Mouse (Mus musculus): ENCODE measurements around the gene Kmt2e. TPM values are rescaled to one million over a fixed set of nuclear protein-coding genes. Genes with fewer than 3 reads are reported as not detected.

The Kmt2e gene
- polyA plus RNA-seq, 2 experiments, result 8.0 to 24.7 TPM

DNA sequence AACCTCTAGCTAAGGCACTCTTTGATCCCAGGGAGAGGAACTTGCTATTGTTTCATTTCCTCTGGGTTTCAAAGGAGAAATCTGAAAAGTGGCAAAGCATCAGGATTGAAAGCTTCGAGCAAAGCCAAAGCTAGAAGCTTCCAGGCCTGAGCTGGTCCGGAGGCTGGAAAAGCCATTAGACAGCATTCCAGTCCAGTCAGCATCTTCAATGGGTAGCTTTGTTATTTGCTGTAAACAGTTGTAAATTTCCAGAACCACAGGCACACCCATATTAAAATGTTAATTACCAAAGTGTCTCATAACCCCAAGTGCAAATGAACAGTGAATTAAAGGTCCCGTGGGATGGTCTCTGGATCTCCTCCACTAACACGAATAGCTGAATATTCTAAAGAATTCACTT is 21.2 kb upstream of the Kmt2e start:
- Histone ChIP-seq H3K9ac (replicated peaks) (no peak overlapping the region), H3K4me2 (ENCODE audit: low read depth) (no peak overlapping the region), H3K4me3 (ENCODE audit: insufficient read depth in 1 of 2, low read depth in 2 of 2, low read length in 2 of 2) (no peak overlapping the region), H3K9me3 (ENCODE audit: control insufficient read depth, low read length) (no peaks in the 10 kb centered on the region), H3K4me1 (replicated peaks; ENCODE audit: control insufficient read depth in 2 of 2, insufficient read depth in 2 of 2, low read length in 1 of 2) (peaks cover 17 to 23% of the 10 kb centered on the region in 2 experiments), H3K27ac (no peak overlapping the region), H3K27me3 (ENCODE audit: control insufficient read depth, insufficient read depth, low read length) (no peaks in the 10 kb centered on the region), H3K36me3 (replicated peaks; ENCODE audit: control insufficient read depth, insufficient read depth, low read depth) (peaks cover 3% of the 10 kb centered on the region; the same call in 1 of the 2 replicates)
- ATAC-seq (ENCODE audit: insufficient read depth), result no peak
- no peak for DNase-seq (ENCODE audit: low read depth in 3 of 3, low spot score in 3 of 3)
- WGBS (ENCODE audit: insufficient replicate concordance), result 78% methylated on average over 4 of the region's 4 CpGs
- TF ChIP-seq CTCF (IDR thresholded peaks at IDR 0.05; ENCODE audit: low read depth), result no peak
- TF ChIP-seq EP300 (IDR thresholded peaks at IDR 0.05; ENCODE audit: low read depth), result no peak

DNA sequence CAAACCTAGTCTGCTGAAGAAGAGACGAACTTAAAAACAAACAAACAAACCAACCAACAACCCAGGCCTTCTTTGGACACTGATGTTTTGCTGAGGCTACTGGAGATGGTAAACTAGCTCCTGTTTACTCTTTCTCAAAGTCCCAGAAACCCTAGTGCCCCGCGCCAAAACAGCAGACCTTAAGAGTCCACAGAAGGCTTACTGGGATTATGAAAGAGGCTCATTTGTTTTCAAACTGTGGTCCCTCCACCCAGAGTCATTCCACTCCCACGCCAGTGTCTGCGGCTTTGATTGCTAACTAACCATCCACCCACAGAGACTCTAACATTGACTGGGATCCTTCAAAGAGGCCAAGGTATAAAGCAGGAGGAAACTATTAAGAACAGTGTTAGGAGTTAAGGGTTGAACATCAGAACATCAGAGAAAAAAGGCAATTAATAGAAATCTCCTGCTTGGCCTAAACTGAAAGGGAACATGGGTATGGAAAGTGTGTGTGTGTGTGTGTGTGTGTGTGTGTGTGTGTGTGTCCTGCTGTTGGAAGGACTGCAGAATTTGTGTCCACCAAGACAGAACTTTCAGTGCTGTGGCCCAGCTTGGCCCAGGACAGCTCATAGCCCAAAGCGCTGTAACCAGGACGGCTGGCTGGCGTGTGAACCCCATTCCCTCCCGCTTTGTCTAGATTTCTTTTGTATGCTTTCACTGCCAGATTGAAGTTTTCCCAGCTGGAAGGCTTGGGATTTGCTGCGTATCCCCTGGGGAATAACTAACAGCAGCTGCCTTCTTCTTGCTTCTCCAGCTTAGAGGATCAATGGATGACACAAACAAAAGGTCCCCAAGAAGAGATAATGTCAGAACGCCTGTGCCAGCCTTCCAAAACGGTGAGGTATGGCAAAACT is 20.4 kb upstream of the Kmt2e start:
- H3K4me2 ChIP-seq (ENCODE audit: low read depth), result no peak overlapping the region
- DNase-seq (ENCODE audit: low read depth in 3 of 3, low spot score in 3 of 3), result no peak
- peaks cover 3% of the 10 kb centered on the region; the same call in 1 of the 2 replicates for H3K36me3 ChIP-seq (replicated peaks; ENCODE audit: control insufficient read depth, insufficient read depth, low read depth)
- H3K27ac ChIP-seq, result no peak overlapping the region
- ATAC-seq (ENCODE audit: insufficient read depth), result no peak
- no peak overlapping the region for H3K9ac ChIP-seq (replicated peaks)
- H3K27me3 ChIP-seq (ENCODE audit: control insufficient read depth, insufficient read depth, low read length), result no peaks in the 10 kb centered on the region
- H3K9me3 ChIP-seq (ENCODE audit: control insufficient read depth, low read length), result no peaks in the 10 kb centered on the region
- peaks cover 22 to 27% of the 10 kb centered on the region in 2 experiments for H3K4me1 ChIP-seq (replicated peaks; ENCODE audit: control insufficient read depth in 2 of 2, insufficient read depth in 2 of 2, low read length in 1 of 2)
- no peak overlapping the region for H3K4me3 ChIP-seq (ENCODE audit: insufficient read depth in 1 of 2, low read depth in 2 of 2, low read length in 2 of 2)
- WGBS (ENCODE audit: insufficient replicate concordance), result 72% methylated on average over 12 of the region's 12 CpGs
- TF ChIP-seq EP300 (IDR thresholded peaks at IDR 0.05; ENCODE audit: low read depth), result no peak
- no peak for TF ChIP-seq CTCF (IDR thresholded peaks at IDR 0.05; ENCODE audit: low read depth)

DNA sequence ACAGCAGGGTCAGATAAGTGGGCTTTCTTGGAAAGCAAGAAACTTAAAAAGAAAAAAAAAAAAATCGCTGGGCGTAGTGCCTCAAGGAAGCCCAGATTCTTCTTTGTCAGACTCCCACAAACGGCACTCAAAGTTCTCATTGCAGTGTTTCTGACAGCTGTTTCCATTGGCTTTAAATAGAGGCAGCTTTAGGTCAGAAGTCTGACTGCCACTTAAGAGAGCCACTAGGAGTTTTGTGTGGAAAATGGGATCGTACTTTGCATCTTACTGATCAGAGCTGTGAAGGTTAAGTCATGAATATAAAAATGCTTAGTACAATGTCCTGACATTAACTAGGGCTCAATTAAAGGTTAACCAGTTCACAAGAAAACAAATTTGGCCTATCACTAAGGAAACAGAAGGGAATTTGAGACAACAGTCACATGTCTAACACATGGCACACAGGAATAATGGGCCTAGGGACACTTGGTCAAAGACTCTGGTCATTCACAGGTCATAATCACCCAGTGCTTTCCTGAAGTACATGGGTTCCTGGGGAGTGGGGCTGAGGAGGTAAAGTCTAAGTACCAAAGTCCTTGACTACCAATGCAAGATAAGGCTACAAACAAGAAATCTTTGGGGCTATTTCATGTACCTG is 19.6 kb upstream of the Kmt2e start:
- peaks cover 29 to 34% of the 10 kb centered on the region in 2 experiments for H3K4me1 ChIP-seq (replicated peaks; ENCODE audit: control insufficient read depth in 2 of 2, insufficient read depth in 2 of 2, low read length in 1 of 2)
- no peak overlapping the region for H3K27ac ChIP-seq
- WGBS (ENCODE audit: insufficient replicate concordance), result 57% methylated on average over 4 of the region's 4 CpGs
- no peaks in the 10 kb centered on the region for H3K27me3 ChIP-seq (ENCODE audit: control insufficient read depth, insufficient read depth, low read length)
- H3K4me3 ChIP-seq (ENCODE audit: insufficient read depth in 1 of 2, low read depth in 2 of 2, low read length in 2 of 2), result no peak overlapping the region
- peaks cover 3% of the 10 kb centered on the region; the same call in 1 of the 2 replicates for H3K36me3 ChIP-seq (replicated peaks; ENCODE audit: control insufficient read depth, insufficient read depth, low read depth)
- ATAC-seq (ENCODE audit: insufficient read depth) (no peak), DNase-seq (ENCODE audit: low read depth in 3 of 3, low spot score in 3 of 3) (no peak)
- H3K9me3 ChIP-seq (ENCODE audit: control insufficient read depth, low read length), result no peaks in the 10 kb centered on the region
- H3K4me2 ChIP-seq (ENCODE audit: low read depth), result no peak overlapping the region
- H3K9ac ChIP-seq (replicated peaks), result no peak overlapping the region
- TF ChIP-seq CTCF (IDR thresholded peaks at IDR 0.05; ENCODE audit: low read depth), result no peak

GRCm38 (mm10) chr5:23415571-23416285 is 18.5 kb upstream of the Kmt2e start:
- WGBS (ENCODE audit: insufficient replicate concordance), result 25% methylated on average over 7 of the region's 7 CpGs

More at GRCm38 (mm10) chr5:23415571-23416285, 18.5 kb upstream of the Kmt2e start:
- H3K27ac ChIP-seq, result no peak overlapping the region; the same call in 1 of the 2 replicates
- no peak overlapping the region for H3K9ac ChIP-seq (replicated peaks)
- H3K4me2 ChIP-seq (ENCODE audit: low read depth), result peak overlapping the region; percentile 17
- H3K4me3 ChIP-seq (ENCODE audit: insufficient read depth in 1 of 2, low read depth in 2 of 2, low read length in 2 of 2), result no peak overlapping the region
- no peaks in the 10 kb centered on the region for H3K27me3 ChIP-seq (ENCODE audit: control insufficient read depth, insufficient read depth, low read length)
- H3K4me1 ChIP-seq (replicated peaks; ENCODE audit: control insufficient read depth in 2 of 2, insufficient read depth in 2 of 2, low read length in 1 of 2), result peaks cover 29 to 34% of the 10 kb centered on the region in 2 experiments
- TF ChIP-seq EP300 (IDR thresholded peaks at IDR 0.05; ENCODE audit: low read depth), result no peak
- TF ChIP-seq CTCF (IDR thresholded peaks at IDR 0.05; ENCODE audit: low read depth), result peak; percentile 76
- ATAC-seq (ENCODE audit: insufficient read depth), result peak; percentile 53
- peaks cover 3% of the 10 kb centered on the region; the same call in 1 of the 2 replicates for H3K36me3 ChIP-seq (replicated peaks; ENCODE audit: control insufficient read depth, insufficient read depth, low read depth)
- H3K9me3 ChIP-seq (ENCODE audit: control insufficient read depth, low read length), result no peaks in the 10 kb centered on the region
- peak in 2 of 3 experiments; percentile 53 to 64 for DNase-seq (ENCODE audit: low read depth in 3 of 3, low spot score in 3 of 3)
